Mouse (Mus musculus): ENCODE data around the gene Polr2e.

The Polr2e gene

GRCm38 (mm10) chr10:79988506-79989271 lies 50.9 kb downstream of the Polr2e start, which contains the start of gene Cnn2:
TSS of gene Cnn2 (plus strand) at chr10:79988584.
- in situ Hi-C loops (cut with MseI, MboI): no loop called here

GRCm38 (mm10) chr10:79987771-79988505 lies 51.7 kb downstream of the Polr2e start:
- in situ Hi-C loops (cut with MseI, MboI): no loop called here

- in situ Hi-C loops (cut with MseI, MboI): no loop called here
Observed at GRCm38 (mm10) chr10:79986963-79987362, 52.6 kb downstream of the Polr2e start.

- in situ Hi-C loops (cut with MseI, MboI): no loop called here
Observed at GRCm38 (mm10) chr10:79986232-79986878, 53.2 kb downstream of the Polr2e start.

Data from mouse trophoblast stem cell (cell line).